In genomic region chr11:21224041-21224440, GRCm38 (mm10) we compare ENCODE assay signal across 21 mouse cellular contexts. TPM values are rescaled to one million over a fixed set of nuclear protein-coding genes. Genes with fewer than 3 reads are reported as not detected.
DNase-seq lines count a peak whose midpoint lies in the region; TF ChIP-seq lines count a peak whose summit lies in the region.
"Had no signal": no experiment of that assay in that cellular context is flagged by ENCODE, and none has a peak within 500 bp of the region (broad histone marks: within the 10 kb centered on the region; RNA-seq: fewer than 3 reads in every experiment).

No protein-coding gene starts in this region.

- H3K27me3 ChIP-seq in megakaryocyte, embryonic 14.5 days (replicated peaks): no peaks in the 10 kb centered on the region
- H3K27me3 ChIP-seq: forebrain, embryonic 13.5 days; heart, embryonic 15.5 days; kidney, embryonic 15.5 days; midbrain, embryonic 15.5 days had no signal

- intact Hi-C loops in gastrocnemius, adult 2 months (cut with DNase I): no loop called here

- no peaks in the 10 kb centered on the region for H3K36me3 ChIP-seq in megakaryocyte, embryonic 14.5 days (replicated peaks; ENCODE audit: low read length)
- H3K36me3 ChIP-seq: heart, embryonic 15.5 days; kidney, embryonic 15.5 days; midbrain, embryonic 15.5 days had no signal

- no peak for DNase-seq in gastrocnemius, adult 2 months
- no peak for DNase-seq in gastrocnemius, adult 8-10 months (ENCODE audit: low spot score in 2 of 2)
- peak; percentile 65 for DNase-seq in CD4-positive helper T cell, adult 2 months (ENCODE audit: low read depth, low spot score)
- DNase-seq in lung, postnatal 36 days: no peak
- DNase-seq in adrenal gland, postnatal 36 days: no peak
- DNase-seq in left cerebral cortex, adult 9 months (ENCODE audit: low spot score in 2 of 2): no peak
- DNase-seq: cerebellum, adult 9-10 months; gastrocnemius, postnatal 25 days; heart, postnatal 36 days; kidney, postnatal 4 days; left cerebral cortex, postnatal 4 days; liver; lung, postnatal 10 days; thymus, postnatal 36 days had no signal

- no peak for TF ChIP-seq CTCF in gastrocnemius, adult 2 months (IDR thresholded peaks at IDR 0.05)

- H3K4me1 ChIP-seq in brown adipose tissue, adult 24 weeks (ENCODE audit: control insufficient read depth, insufficient read depth, insufficient read length, low read length): peaks cover 13% of the 10 kb centered on the region
- peaks cover 58% of the 10 kb centered on the region for H3K4me1 ChIP-seq in megakaryocyte, embryonic 14.5 days
- H3K4me1 ChIP-seq: forebrain, embryonic 13.5 days; kidney, embryonic 15.5 days; midbrain, embryonic 15.5 days had no signal

- H3K27ac ChIP-seq in gastrocnemius, adult 2 months: peak overlapping the region; percentile 43; the same call in 1 of the 2 replicates
- peak overlapping the region; percentile 83 for H3K27ac ChIP-seq in brown adipose tissue, adult 24 weeks (replicated peaks; ENCODE audit: low read depth, low read length)
- H3K27ac ChIP-seq: forebrain, embryonic 13.5 days; heart, embryonic 15.5 days; hindbrain, embryonic 14.5 days; kidney, embryonic 15.5 days; midbrain, embryonic 15.5 days had no signal

- H3K4me3 ChIP-seq in gastrocnemius, adult 2 months: no peak overlapping the region
- H3K4me3 ChIP-seq in brown adipose tissue, adult 24 weeks (ENCODE audit: insufficient read depth, low read depth, low read length): no peak overlapping the region
- H3K4me3 ChIP-seq in megakaryocyte, embryonic 14.5 days (replicated peaks): peak overlapping the region; percentile 59
- H3K4me3 ChIP-seq: forebrain, embryonic 13.5 days; heart, embryonic 15.5 days; kidney, embryonic 15.5 days; midbrain, embryonic 15.5 days had no signal

- H3K9me3 ChIP-seq in megakaryocyte, embryonic 14.5 days: no peaks in the 10 kb centered on the region
- H3K9me3 ChIP-seq: forebrain, embryonic 13.5 days; heart, embryonic 15.5 days; kidney, embryonic 15.5 days; midbrain, embryonic 15.5 days had no signal

RNA-seq across cellular contexts. Expression of gene Vps54, which starts 15.0 kb away (rescaled TPM):
- 10 to 100 TPM; 19.6 to 22.3 TPM for total RNA-seq in gastrocnemius, adult 2 months (2021)
- total RNA-seq in gastrocnemius, adult 8-10 months (2022): 10 to 100 TPM; 18.8 to 26.2 (median 22.8) TPM
- 24.0 and 27.4 TPM in 2 replicates for polyA plus RNA-seq in brown adipose tissue, adult 24 weeks (2012; ENCODE audit: insufficient read depth, insufficient read length, missing spikeins)
- 0.94 and 1.1 TPM in 2 replicates for polyA plus RNA-seq in megakaryocyte, embryonic 14.5 days (2012; ENCODE audit: insufficient read depth, low replicate concordance)
- 10 to 100 TPM; 30.9 to 35.4 TPM for total RNA-seq in adrenal gland, postnatal 36 days (2021)
